Mouse (Mus musculus): Measurements from ENCODE around the gene Nop9.

Gene Nop9

GRCm38 (mm10) chr14:55727889-55728685 is 17.4 kb upstream of the Nop9 start:
- peak; percentile 81 for DNase-seq (ENCODE audit: inconsistent ontology term)

DNA sequence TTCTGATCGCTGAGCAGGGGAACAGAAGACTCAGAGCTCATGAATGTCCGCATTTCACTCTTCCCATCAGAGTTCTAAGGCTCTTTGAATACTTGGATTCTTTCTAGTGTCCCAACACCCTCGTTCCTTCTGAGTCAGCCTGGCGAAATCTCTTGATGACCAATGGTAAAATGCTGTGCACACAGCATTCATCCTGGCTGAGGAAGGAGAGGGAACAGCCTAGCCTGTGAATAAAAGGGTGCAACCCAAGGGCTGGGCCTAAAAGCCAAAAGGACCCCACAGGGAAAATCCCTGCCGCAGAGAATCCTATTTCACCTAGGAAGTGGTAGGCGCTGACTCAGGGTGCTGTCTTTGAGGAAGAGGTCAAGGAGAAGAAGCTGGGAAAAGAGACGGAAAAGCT is 15.4 kb upstream of the Nop9 start:
- peak; percentile 88 for DNase-seq (ENCODE audit: inconsistent ontology term)

DNA sequence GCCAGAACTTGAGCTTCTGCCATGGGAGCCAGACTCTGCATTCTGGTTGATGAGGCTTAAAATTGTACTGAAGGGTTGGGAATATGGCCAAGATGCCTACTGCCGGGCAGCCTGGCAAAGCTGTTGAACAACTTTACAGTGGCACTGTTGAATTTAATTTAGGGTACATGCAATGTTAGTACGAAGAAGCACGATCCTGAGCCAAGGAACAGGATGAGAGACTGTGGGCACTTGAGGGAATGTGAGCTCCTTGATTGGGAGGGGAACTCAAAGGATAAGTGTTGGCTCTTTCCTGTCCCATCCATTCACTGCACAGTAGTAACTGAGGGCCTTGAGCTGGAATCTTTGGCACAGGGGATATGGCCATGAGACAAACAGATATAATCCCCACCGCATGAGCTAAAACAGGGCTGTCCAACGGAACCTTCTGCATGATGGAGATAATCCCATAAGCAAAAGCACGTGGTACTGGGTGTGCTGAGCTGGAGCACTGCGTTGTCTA is 14.9 kb upstream of the Nop9 start:
- peak; percentile 50 for DNase-seq (ENCODE audit: inconsistent ontology term)

DNA sequence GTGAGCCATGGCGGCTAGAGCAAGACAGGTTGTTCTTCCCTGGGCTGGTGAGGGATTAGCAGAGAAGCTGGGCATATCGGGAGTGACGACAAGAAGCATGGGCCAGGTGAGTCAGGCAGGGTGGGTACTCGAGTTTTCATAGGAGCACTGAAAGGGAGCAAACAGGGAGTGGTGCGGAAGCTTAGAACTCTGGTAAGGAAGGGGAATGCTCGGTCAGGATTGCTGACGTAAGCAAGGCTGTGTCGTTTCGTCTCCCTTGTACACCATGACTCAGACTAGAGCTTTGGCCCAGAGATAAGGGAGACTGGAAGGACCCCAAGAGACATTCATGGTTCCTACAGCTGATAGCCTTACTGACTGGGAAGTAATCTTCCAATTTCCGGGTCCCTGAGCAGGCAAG is 11.6 kb upstream of the Nop9 start:
- DNase-seq (ENCODE audit: inconsistent ontology term): no peak

DNA sequence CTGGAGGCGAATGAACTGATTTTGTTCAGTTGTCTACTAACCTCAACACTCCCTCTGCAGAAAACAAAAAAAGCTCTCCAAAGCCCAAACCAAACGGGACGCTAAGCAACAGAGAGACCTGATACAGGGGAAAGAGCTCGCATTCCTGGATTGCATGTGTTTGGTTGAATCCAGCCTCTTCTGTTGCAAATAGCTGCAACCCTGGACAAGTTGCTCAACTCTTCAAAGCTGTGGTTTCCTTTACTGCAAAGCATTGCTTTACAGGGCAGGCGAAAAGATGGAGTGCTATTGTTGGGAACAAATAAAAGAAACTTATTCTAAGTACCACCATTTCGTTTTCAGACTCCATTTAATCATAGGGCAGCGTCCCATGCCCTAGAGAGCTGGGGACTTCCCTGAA is 10.6 kb upstream of the Nop9 start:
- no peak for DNase-seq (ENCODE audit: inconsistent ontology term)

- no peak for DNase-seq (ENCODE audit: inconsistent ontology term)
These were observed 10.2 kb upstream of the Nop9 start for GRCm38 (mm10) chr14:55735334-55735733.

DNA sequence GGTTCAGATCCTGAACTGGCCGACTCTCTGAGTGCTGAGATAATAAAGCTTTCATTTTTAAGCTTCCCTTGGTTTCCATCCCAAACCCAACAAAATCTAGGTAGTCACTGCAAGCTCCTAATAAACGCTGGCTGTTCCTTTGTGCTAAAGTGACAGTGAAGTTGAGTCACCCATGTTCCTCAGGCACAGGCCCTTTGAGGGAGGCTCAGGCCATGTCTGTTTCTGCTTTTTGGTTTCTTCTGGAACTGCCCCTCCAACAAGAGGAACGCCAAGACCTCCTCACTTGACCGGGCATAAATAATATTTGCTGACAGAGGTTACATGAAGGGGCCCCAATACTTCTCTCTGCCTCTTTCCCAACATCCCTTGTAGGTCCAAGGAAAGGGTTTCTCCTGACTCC is 9.7 kb upstream of the Nop9 start:
- no peak for DNase-seq (ENCODE audit: inconsistent ontology term)

DNA sequence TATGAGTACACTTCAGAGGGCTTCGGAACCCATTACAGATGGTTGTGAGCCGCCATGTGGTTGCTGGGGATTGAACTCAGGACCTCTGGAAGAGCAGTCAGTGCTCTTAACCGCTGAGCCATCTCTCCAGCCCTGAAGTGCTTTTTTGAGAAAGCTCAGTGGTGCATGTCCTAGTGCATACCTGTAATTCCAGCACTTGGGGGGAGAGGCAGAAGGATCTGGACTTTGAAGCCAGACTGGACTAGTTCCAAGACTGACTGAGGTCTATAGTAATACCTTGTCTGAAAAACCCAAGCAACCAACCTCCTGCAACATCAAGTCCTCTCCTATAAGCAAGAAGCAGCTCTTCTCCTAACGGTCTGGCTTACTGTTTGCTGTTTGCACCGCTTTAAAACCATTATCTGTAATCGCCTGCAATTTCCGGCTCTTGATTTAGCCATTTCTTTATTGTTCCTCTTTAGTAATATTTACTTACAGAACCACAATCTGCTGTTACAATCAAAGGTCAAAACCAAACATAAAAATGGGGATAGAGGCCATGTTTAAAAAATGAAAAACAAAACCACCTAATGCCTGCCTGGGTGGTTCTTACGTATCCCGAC is 8.3 kb upstream of the Nop9 start:
- no peak for DNase-seq (ENCODE audit: inconsistent ontology term)

DNA sequence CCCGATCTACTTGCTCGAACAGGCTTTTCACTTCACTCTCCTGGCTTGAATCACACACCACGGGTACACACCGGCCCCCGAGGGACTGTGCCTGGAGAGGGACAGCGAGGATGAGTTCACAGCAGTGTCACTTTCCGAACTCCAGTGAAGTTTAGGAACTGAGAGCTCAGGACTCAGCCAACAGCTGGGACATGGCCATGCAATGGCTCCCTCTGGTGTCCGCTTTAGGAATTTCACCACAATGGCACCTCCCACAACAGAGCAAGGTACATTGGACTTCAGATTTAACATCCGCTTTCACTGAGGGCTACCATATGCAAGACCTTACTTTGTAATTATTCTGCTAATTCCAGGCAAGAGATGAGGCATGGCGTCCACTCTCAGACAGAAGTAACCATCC is 1.8 kb upstream of the Nop9 start:
- peak; percentile 70 for DNase-seq (ENCODE audit: inconsistent ontology term)

- DNase-seq (ENCODE audit: inconsistent ontology term): no peak
These were observed 356 bp downstream of the Nop9 start for GRCm38 (mm10) chr14:55745861-55746237.

DNA sequence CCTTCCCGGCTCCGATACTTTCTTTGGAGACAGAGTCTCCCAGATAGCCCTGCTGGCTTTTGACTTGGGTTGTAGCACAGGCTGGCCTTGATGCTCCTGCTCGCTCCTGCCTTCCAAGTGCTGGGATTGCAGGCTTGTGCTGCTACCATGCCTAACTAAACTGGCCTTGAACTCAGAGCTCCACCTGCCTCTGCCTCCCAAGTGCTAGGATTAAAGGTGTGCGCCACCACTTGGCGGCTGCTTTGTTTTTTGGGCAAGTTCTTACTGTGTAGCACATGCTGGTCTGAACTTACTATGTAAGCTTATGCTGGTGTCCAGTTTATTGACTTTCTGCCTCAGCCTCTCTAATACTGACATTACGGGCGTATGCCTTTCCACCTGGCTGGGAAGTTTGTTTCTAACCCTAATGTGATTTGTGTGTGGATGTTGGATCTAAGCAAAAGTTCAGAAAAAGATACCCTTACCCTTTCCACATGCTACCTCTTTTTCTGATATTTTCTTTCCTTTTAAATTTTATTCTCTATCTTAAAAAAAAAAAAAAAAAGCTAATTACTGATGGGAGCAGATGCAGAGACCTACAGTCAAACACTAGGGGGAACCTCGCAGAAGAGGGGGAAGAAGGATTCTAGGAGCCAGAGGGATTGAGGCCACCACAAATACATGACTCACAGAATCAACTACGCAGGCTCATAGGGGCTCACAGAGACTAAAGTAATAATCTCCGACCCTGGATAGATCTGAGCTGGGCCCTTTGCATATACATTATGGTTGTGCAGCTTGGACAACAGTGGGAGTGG is 1.8 kb downstream of the Nop9 start:
- no peak for DNase-seq (ENCODE audit: inconsistent ontology term)

GRCm38 (mm10) chr14:55757566-55757965 is 12.1 kb downstream of the Nop9 start:
- no peak for DNase-seq (ENCODE audit: inconsistent ontology term)

DNA sequence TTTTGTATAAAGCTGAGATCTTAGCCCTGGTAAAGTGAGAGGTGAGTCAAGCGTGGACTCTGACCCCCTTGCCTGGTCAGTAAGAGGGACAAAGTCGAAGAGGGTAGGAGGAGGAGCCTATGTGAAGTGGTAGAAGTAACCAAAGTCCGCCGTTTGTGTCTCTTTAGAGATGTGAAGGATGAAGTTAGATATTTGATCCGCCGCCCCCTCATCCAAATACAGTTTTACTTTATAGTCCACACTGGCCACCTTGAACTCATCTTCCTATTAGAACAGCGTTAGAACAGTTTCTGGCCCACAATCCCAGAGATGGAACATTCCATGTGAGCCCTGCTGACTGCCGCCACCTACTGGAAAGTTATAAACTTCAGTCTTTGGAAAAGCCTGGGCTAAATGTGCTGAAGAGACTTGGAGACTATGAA is 12.9 kb downstream of the Nop9 start, which contains the start of gene Cideb:
TSS of gene Cideb (minus strand) at position 96 of the 422 bp plus-strand sequence.
- peak; percentile 54 for DNase-seq (ENCODE audit: inconsistent ontology term)

- peak; percentile 67 for DNase-seq (ENCODE audit: inconsistent ontology term)
These were observed 14.7 kb downstream of the Nop9 start for GRCm38 (mm10) chr14:55760156-55760555.

DNA sequence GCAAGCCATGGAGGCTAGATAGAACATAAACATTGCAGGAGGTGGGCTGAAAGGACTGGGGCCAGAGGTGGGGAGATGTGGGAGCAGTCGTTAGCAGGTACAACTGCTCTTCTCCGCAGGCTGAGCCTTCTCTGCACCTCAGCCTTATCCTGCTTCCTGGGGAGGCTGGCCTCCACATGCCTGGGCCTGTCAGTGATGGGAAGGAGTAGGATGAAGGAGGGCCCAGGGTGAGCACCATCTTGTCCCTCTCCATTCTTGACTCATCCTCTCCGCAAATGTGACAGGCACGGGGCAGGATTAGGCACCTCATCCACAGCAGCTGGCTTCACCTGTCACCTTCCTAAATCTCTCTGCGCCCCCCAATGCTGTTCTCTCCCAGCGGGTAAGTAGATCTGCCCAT is 15.7 kb downstream of the Nop9 start, which contains the start of gene Ltb4r2:
TSS of gene Ltb4r2 (plus strand) at position 266 of the 400 bp plus-strand sequence.
- no peak for DNase-seq (ENCODE audit: inconsistent ontology term)

- peak; percentile 36 for DNase-seq (ENCODE audit: inconsistent ontology term)
These were observed 16.7 kb downstream of the Nop9 start for GRCm38 (mm10) chr14:55762001-55762821.

- DNase-seq (ENCODE audit: inconsistent ontology term): no peak
These were observed 17.7 kb downstream of the Nop9 start for GRCm38 (mm10) chr14:55763166-55763565.

DNA sequence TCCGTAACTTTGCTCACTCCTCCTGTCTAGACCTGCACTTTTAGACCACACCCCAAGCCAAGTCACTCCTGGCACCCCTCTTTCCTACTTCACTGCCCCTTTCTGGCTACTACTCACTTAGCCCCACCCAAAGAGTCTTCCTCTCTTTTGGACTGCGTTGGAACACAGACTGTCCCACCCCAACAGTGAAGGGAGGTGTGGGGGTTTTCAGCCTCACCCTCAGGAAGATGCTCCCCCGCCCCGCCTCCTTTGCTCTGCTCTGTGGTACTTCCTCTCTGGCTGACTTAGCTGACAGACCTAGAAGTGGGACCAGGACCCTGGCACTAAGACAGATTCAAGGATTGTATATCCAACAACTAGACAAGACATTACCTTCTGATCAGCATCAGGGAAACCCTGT is 20.2 kb downstream of the Nop9 start, which contains the start of gene Ltb4r1:
TSS of gene Ltb4r1 (plus strand) at position 267 of the 400 bp plus-strand sequence.
- no peak for DNase-seq (ENCODE audit: inconsistent ontology term)

- peak; percentile 59 for DNase-seq (ENCODE audit: inconsistent ontology term)
These were observed 22.3 kb downstream of the Nop9 start for GRCm38 (mm10) chr14:55767519-55768414.

GRCm38 (mm10) chr14:55768555-55768954 is 23.1 kb downstream of the Nop9 start:
- DNase-seq (ENCODE audit: inconsistent ontology term): no peak

Data from Muller cell, postnatal 12 days (primary cell).